Mouse (Mus musculus) E14TG2a.4 (cell line): ENCODE measurements at regions not wholly inside any gene's neighbourhood (a gene's known extent, or its start where the extent isn't known, plus 50 kb on each side); places are given as distances from the start of the nearest gene placed in this dataset.

Source experiments
- CTCF ChIP-seq: conservative IDR thresholded peaks from 2 replicates; pipeline ENCODE4 v1.5.1; 2014; ENCODE audit warnings: low read length
- NANOG ChIP-seq: IDR thresholded peaks from 2 replicates; pipeline ENCODE4 v1.6.1; 2014; ENCODE audit warnings: borderline replicate concordance, low read length, mixed read lengths
- POU5F1 ChIP-seq: IDR thresholded peaks from 2 replicates; pipeline ENCODE4 v1.6.1; 2014; ENCODE audit warnings: low read length, borderline replicate concordance

GRCm38 (mm10) chr1:35200656-35201055 is 350.9 kb downstream of the Plekhb2 start:
- TF ChIP-seq CTCF (no peak), POU5F1 (no peak), NANOG (no peak)
